Comparison of ENCODE assay signal across 9 mouse cellular contexts in the genomic region with DNA sequence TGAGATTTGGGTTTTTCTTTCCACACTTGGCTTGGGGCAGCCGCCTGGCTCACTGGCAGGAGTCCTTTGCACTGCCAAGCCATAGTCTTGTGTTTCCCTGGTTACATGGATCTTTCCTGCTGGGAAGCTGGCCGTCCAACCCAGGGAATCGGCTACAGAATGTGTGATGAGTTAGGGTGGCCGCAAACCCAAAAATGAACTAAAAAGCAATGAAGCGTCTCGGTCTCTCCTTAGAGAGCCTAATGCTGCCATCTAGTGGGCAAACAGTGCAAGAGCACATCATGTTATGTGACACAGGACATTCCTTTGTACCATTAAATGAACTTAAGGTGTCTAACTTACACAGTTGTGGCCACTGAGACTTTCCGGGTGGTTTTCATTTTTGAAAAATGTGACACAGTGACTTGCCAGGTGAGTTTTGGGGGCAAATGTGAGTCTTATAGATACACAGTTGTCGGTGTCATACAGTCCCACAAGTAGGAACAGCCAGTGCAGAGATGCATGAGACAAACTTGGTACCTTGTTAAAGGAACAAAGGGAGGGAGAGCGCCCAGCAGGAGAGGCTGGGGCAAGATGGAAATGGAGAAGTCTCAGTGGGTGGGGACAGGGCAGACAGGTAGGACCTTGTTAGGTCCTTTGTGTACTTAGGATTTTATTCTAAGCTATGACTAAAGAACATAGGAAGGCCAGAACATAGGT.
DNase-seq lines count a peak whose midpoint lies in the region; TF ChIP-seq lines count a peak whose summit lies in the region.
"Had no signal": no experiment of that assay in that cellular context is flagged by ENCODE, and none has a peak within 500 bp of the region (broad histone marks: within the 10 kb centered on the region; RNA-seq: fewer than 3 reads in every experiment).

No protein-coding gene starts in this region.

- no peaks in the 10 kb centered on the region for H3K27me3 ChIP-seq in forebrain, embryonic 10.5 days (ENCODE audit: poor library complexity, severe bottlenecking)

- H3K9me3 ChIP-seq in ES-E14 (ENCODE audit: control insufficient read depth, insufficient read depth, low read depth, low read length): no peaks in the 10 kb centered on the region
- no peaks in the 10 kb centered on the region for H3K9me3 ChIP-seq in forebrain, embryonic 10.5 days

- no peak for TF ChIP-seq POLR2A in lung, adult 2 months (IDR thresholded peaks at IDR 0.05; ENCODE audit: borderline replicate concordance, extremely low read depth, low read depth, low read length)
- no peak for TF ChIP-seq POLR2A in olfactory bulb, adult 2 months (IDR thresholded peaks at IDR 0.05; ENCODE audit: insufficient read depth, low read depth, low read length)

- intact Hi-C loops in heart, postnatal 36 days (cut with DNase I): loop anchor here (1.0 to 5.0 kb wide), 3 partner anchors 148 to 1139 kb away; no protein-coding TSS in a partner anchor

- no peak overlapping the region for H3K4me3 ChIP-seq in ES-E14 (ENCODE audit: insufficient read depth in 1 of 2, low read depth in 1 of 2, low read length in 2 of 2, poor library complexity in 1 of 2, severe bottlenecking in 1 of 2)
- no peak overlapping the region for H3K4me3 ChIP-seq in forebrain, embryonic 10.5 days
- no peak overlapping the region for H3K4me3 ChIP-seq in lung, adult 2 months (replicated peaks; ENCODE audit: extremely low read depth, low read depth, low read length)
- no peak overlapping the region for H3K4me3 ChIP-seq in olfactory bulb, adult 2 months (ENCODE audit: insufficient read depth, low read depth, low read length)

- peak; percentile 50 for TF ChIP-seq CTCF in lung, adult 2 months (IDR thresholded peaks at IDR 0.05; ENCODE audit: insufficient read depth, low read length)
- TF ChIP-seq CTCF in olfactory bulb, adult 2 months (IDR thresholded peaks at IDR 0.05; ENCODE audit: insufficient read depth, low read depth, low read length): 0 out of 2 replicates have a peak, but pooled peaks have one; percentile 13

- H3K9ac ChIP-seq in ES-E14 (ENCODE audit: insufficient read depth, low read depth, low read length, poor library complexity, severe bottlenecking): no peak overlapping the region

- peaks cover 6% of the 10 kb centered on the region; the same call in 1 of the 2 replicates for H3K36me3 ChIP-seq in ES-E14 (ENCODE audit: control insufficient read depth, insufficient read depth, low read length, poor library complexity, severe bottlenecking)
- peaks cover 42% of the 10 kb centered on the region for H3K36me3 ChIP-seq in forebrain, embryonic 10.5 days (replicated peaks)

- whole genome bisulfite sequencing in forebrain, embryonic 10.5 days: 37% methylated on average over 9 of the region's 9 CpGs
- 33% methylated on average over 9 of the region's 9 CpGs for WGBS in large intestine, adult 2 months
- 29% methylated on average over 9 of the region's 9 CpGs for WGBS in lung, adult 2 months
- 24% methylated on average over 9 of the region's 9 CpGs for WGBS in olfactory bulb, adult 2 months

- DNase-seq in ES-E14 (ENCODE audit: low read depth, low spot score): peak; percentile 51
- peak; percentile 62 for DNase-seq in c-Kit-positive CD71-negative TER-119-negative erythroid progenitor cells, embryonic 14.5 days (ENCODE audit: low read depth)
- peak; percentile 72 for DNase-seq in forebrain, embryonic 10.5 days (ENCODE audit: extremely low spot score, low spot score)
- DNase-seq in heart, postnatal 36 days: peak; percentile 64
- peak; percentile 36 for DNase-seq in large intestine, adult 2 months (ENCODE audit: low read depth, low spot score)
- DNase-seq in lung, adult 2 months: peak; percentile 52
- DNase-seq in thymus, postnatal 10 days (ENCODE audit: low spot score in 2 of 2): peak; percentile 45 to 80

- no peak overlapping the region for H3K27ac ChIP-seq in ES-E14 (ENCODE audit: insufficient read depth, low read depth, low read length, poor library complexity, severe bottlenecking)
- no peak overlapping the region for H3K27ac ChIP-seq in forebrain, embryonic 10.5 days
- no peak overlapping the region for H3K27ac ChIP-seq in olfactory bulb, adult 2 months (ENCODE audit: insufficient read depth, low read depth, low read length)
- H3K27ac ChIP-seq: macrophage had no signal

- H3K4me1 ChIP-seq in ES-E14 (ENCODE audit: control insufficient read depth in 2 of 2, insufficient read depth in 2 of 2, low read length in 2 of 2, poor library complexity in 1 of 2): peaks cover 0 to 2% of the 10 kb centered on the region in 2 experiments; a peak in 1 of 4 replicates
- peaks cover 5% of the 10 kb centered on the region for H3K4me1 ChIP-seq in forebrain, embryonic 10.5 days
- peaks cover 2% of the 10 kb centered on the region; the same call in 1 of the 2 replicates for H3K4me1 ChIP-seq in lung, adult 2 months (ENCODE audit: control insufficient read depth, insufficient read depth, low read length)
- no peaks in the 10 kb centered on the region; the same call in 1 of the 2 replicates for H3K4me1 ChIP-seq in olfactory bulb, adult 2 months (ENCODE audit: control insufficient read depth, insufficient read depth, low read length)

- in situ Hi-C loops in ES-E14 (cut with MboI; ENCODE audit: low sequenced_read_pairs in 2 of 2, unreplicated experiment in 2 of 2): no loop called here

TF ChIP-seq in ES-E14, 5 proteins besides CTCF, POLR2A, EP300 and RAD21:
- TF ChIP-seq ZNF384 (IDR thresholded peaks at IDR 0.05; ENCODE audit: low read depth, low read length): no peak
- peak; percentile 88 for TF ChIP-seq ZC3H11A (IDR thresholded peaks at IDR 0.05; ENCODE audit: borderline replicate concordance, low read depth, low read length)
- TF ChIP-seq HCFC1 (IDR thresholded peaks at IDR 0.05; ENCODE audit: borderline replicate concordance, insufficient read depth, low read length): no peak
- no peak for TF ChIP-seq MAFK (IDR thresholded peaks at IDR 0.05; ENCODE audit: insufficient read depth, low read depth, low read length)
- no peak for TF ChIP-seq CHD2 (IDR thresholded peaks at IDR 0.05; ENCODE audit: low read depth, low read length)
TF ChIP-seq in ES-E14: peak in this region for 1.
